Mouse (Mus musculus) liver, embryonic 14.5 days (tissue): ENCODE data around the gene Pnpla3. TPM values are rescaled to one million over a fixed set of nuclear protein-coding genes. Genes with fewer than 3 reads are reported as not detected.

Experiments
- ATAC-seq: fragments of 200-750 bp; cut with Nextera tagmentation; 2 replicates; pipeline ENCODE4 v1.8.0; 2017; ENCODE audit warnings: moderate number of reproducible peaks, mild to moderate bottlenecking, moderate library complexity; ENCODE audit not compliant: insufficient read depth
- DNase-seq, 3 experiments: peaks; one replicate each; pipeline ENCODE4 v3.0.0-alpha.2; 2012 to 2013; ENCODE audit warnings: low read depth in 3 of 3, low spot score in 3 of 3
- H3K27ac ChIP-seq: fragments of 300-500 bp; sonication (generic); 2 replicates; pipeline ENCODE4 v1.5.1; 2014; ENCODE audit warnings: moderate library complexity, mild to moderate bottlenecking, control low read depth, inconsistent platforms
- H3K27me3 ChIP-seq: fragments of 300-500 bp; sonication (generic); 2 replicates; pipeline ENCODE4 v1.6.1; 2014; ENCODE audit warnings: mild to moderate bottlenecking, low read length, moderate library complexity; ENCODE audit not compliant: control insufficient read depth, insufficient read depth
- H3K36me3 ChIP-seq: fragments of 300-500 bp; sonication (generic); replicated peaks from 2 replicates; pipeline ENCODE4 v1.6.1; 2014; ENCODE audit warnings: low read depth; ENCODE audit not compliant: control insufficient read depth, insufficient read depth
- H3K4me1 ChIP-seq, 2 experiments: fragments of 200-500 bp in 1 of 2; fragments of 300-500 bp in 1 of 2; sonication (generic) in 1 of 2; replicated peaks; 2 replicates each; pipeline ENCODE4 v1.6.1; 2012 to 2014; ENCODE audit warnings: antibody characterized with exemption in 1 of 2, inconsistent platforms in 1 of 2, low read length in 1 of 2; ENCODE audit not compliant: control insufficient read depth in 2 of 2, insufficient read depth in 2 of 2
- H3K4me2 ChIP-seq: fragments of 300-500 bp; sonication (generic); 2 replicates; pipeline ENCODE4 v1.6.1; 2014; ENCODE audit warnings: low read depth, mild to moderate bottlenecking, control low read depth, moderate library complexity
- H3K4me3 ChIP-seq, 2 experiments: fragments of 200-500 bp in 1 of 2; fragments of 300-500 bp in 1 of 2; sonication (generic) in 1 of 2; 2 replicates each; pipeline ENCODE4 v1.5.1; 2012 to 2014; ENCODE audit warnings: low read depth in 2 of 2, low read length in 2 of 2, mild to moderate bottlenecking in 2 of 2, control low read depth in 1 of 2, inconsistent platforms in 1 of 2, moderate library complexity in 1 of 2; ENCODE audit not compliant: insufficient read depth in 1 of 2
- H3K9ac ChIP-seq: fragments of 300-500 bp; sonication (generic); replicated peaks from 2 replicates; pipeline ENCODE4 v1.6.1; 2014; ENCODE audit warnings: mild to moderate bottlenecking, control low read depth, moderate library complexity
- H3K9me3 ChIP-seq: fragments of 300-500 bp; sonication (generic); 2 replicates; pipeline ENCODE4 v1.6.1; 2016; ENCODE audit warnings: low read length, mixed read lengths; ENCODE audit not compliant: control insufficient read depth
- CTCF ChIP-seq: IDR thresholded peaks from 2 replicates; pipeline ENCODE4 v1.5.1; 2016; ENCODE audit warnings: antibody characterized with exemption, low read depth, control low read depth
- EP300 ChIP-seq: IDR thresholded peaks from 2 replicates; pipeline ENCODE4 v1.6.1; 2016; ENCODE audit warnings: antibody characterized with exemption, low read depth
- WGBS: fragments of 180-500 bp; shearing (Covaris S2); extraction: QIAGEN DNeasy Blood & Tissue Kit; methylation state at CpG from one replicate; pipeline ENCODE4 v1.1.7; 2014; ENCODE audit not compliant: insufficient replicate concordance; 5-methylcytosine and 5-hydroxymethylcytosine counted together
- microRNA-seq: library from miRNA; unstranded; fragments of <30 nt; microRNA quantifications from one replicate; pipeline ENCODE4, GENCODE M21; 2016
- polyA plus RNA-seq, 2 experiments: library from polyadenylated mRNA; depleted of rRNA in 1 of 2; stranded (reverse) in 1 of 2; unstranded in 1 of 2; fragments of >200 nt; fragmentation: Nextera tagmentation in 1 of 2; extraction: Ambion mirVana in 1 of 2; gene quantifications; 2 replicates each; pipeline versions ENCODE4 v1.2.1 to v1.2.3; 2012 to 2014

Pnpla3 gene
- polyA plus RNA-seq, 2 experiments: 0.72 to 4.0 TPM

DNA sequence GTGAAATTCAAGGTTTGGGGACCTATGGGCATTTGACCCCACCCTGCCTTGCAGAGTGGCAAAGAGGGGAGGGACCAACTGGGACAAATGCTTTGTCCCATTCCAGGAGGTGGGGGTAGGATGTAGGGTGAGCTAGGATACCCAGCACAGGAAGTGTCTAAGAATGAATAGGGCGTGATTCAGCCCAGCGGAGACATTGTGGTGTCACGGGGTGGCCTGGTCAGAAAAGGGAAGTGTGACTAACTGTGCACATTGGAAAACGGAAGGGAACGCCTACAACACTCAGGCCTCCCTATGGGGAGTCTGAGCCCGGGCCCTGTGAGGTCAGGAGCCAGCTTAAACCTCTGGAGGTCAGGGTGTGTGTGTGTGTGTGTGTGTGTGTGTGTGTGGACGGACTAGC lies 68.0 kb downstream of the Pnpla3 start:
- H3K9ac ChIP-seq: no peak overlapping the region
- DNase-seq: no peak
- H3K9me3 ChIP-seq: no peaks in the 10 kb centered on the region
- H3K36me3 ChIP-seq: no peaks in the 10 kb centered on the region
- no peak overlapping the region for H3K27ac ChIP-seq
- H3K4me3 ChIP-seq: no peak overlapping the region
- ATAC-seq: no peak
- WGBS: 25% methylated on average over 7 of the region's 7 CpGs
- no peak overlapping the region for H3K4me2 ChIP-seq
- TF ChIP-seq CTCF (no peak), EP300 (no peak)
- peaks cover 8 to 24% of the 10 kb centered on the region in 2 experiments for H3K4me1 ChIP-seq
- H3K27me3 ChIP-seq: no peaks in the 10 kb centered on the region; the same call in 1 of the 2 replicates

Small RNA genes lying within 50 kb of the gene (microRNA-seq; reads per million reads assigned to microRNA genes)
- gene Mir6392: not detected

Other genes with a start within 250 kb of the Pnpla3 start
- gene Efcab6, start 102.5 kb upstream of the Pnpla3 start, polyA plus RNA-seq (2012; rRNA removed): not detected in 2 replicates
- gene Efcab6, start 102.5 kb upstream of the Pnpla3 start, polyA plus RNA-seq (2014; fragmentation: Nextera tagmentation; extraction: Ambion mirVana): not detected in 2 replicates
- gene Sult4a1, start 62.1 kb upstream of the Pnpla3 start, polyA plus RNA-seq (2012; rRNA removed): 0.06 and 0.16 TPM in 2 replicates
- not detected in 2 replicates for gene Sult4a1, start 62.1 kb upstream of the Pnpla3 start, polyA plus RNA-seq (2014; fragmentation: Nextera tagmentation; extraction: Ambion mirVana)
- 0.02 TPM in 2 replicates for gene Pnpla5, start 44.7 kb upstream of the Pnpla3 start, polyA plus RNA-seq (2012; rRNA removed)
- gene Pnpla5, start 44.7 kb upstream of the Pnpla3 start, polyA plus RNA-seq (2014; fragmentation: Nextera tagmentation; extraction: Ambion mirVana): not detected in 2 replicates
- 7.5 and 12.3 TPM in 2 replicates for gene Samm50, start 24.4 kb downstream of the Pnpla3 start, polyA plus RNA-seq (2012; rRNA removed)
- gene Samm50, start 24.4 kb downstream of the Pnpla3 start, polyA plus RNA-seq (2014; fragmentation: Nextera tagmentation; extraction: Ambion mirVana): 49.3 and 51.8 TPM in 2 replicates
- 21.6 and 22.6 TPM in 2 replicates for gene Parvb, start 64.2 kb downstream of the Pnpla3 start, polyA plus RNA-seq (2012; rRNA removed)
- gene Parvb, start 64.2 kb downstream of the Pnpla3 start, polyA plus RNA-seq (2014; fragmentation: Nextera tagmentation; extraction: Ambion mirVana): 7.3 and 11.4 TPM in 2 replicates
- 7.6 and 8.3 TPM in 2 replicates for gene Parvg, start 156.2 kb downstream of the Pnpla3 start, polyA plus RNA-seq (2012; rRNA removed)
- 6.6 and 7.6 TPM in 2 replicates for gene Parvg, start 156.2 kb downstream of the Pnpla3 start, polyA plus RNA-seq (2014; fragmentation: Nextera tagmentation; extraction: Ambion mirVana)